Mouse (Mus musculus): Measurements from ENCODE around the gene Fance. TPM values are rescaled to one million over a fixed set of nuclear protein-coding genes. Genes with fewer than 3 reads are reported as not detected.
"Not testable (repeated sequence)": the region's sequence is repeated elsewhere in the genome, so short reads cannot be mapped to it uniquely, and the experiment has no call there.

The Fance gene
- polyA plus RNA-seq, 1 experiment from 2014 or later: 28.3 TPM

DNA sequence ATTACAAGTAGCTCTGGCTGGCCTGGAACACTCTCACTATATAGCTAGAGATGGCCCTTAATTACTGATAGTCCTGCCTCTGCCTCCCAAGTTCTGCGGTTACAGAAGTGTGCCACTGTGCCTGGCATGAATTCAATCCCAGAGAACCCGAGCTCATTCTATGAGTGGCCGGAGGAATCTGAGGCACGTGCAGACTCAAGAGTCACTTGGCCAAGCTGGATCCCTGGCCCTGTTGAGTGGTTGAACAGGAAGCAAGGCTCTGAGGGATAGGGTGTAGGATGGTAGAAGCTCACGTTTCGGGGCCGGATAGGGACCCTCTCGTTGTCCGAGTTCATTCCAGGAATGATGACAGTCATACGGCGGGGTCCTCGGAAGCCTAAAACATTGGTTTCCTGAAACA is 42.6 kb downstream of the Fance start:
- 88% methylated on average over 12 of the region's 12 CpGs for WGBS
- H3K9ac ChIP-seq: no peak overlapping the region
- no peak overlapping the region for H3K4me3 ChIP-seq
- no peak overlapping the region for H3K4me2 ChIP-seq (replicated peaks)
- no peak overlapping the region for H3K27ac ChIP-seq
- H3K36me3 ChIP-seq: no peaks in the 10 kb centered on the region
- peaks cover 10% of the 10 kb centered on the region; the same call in 1 of the 2 replicates for H3K4me1 ChIP-seq
- ATAC-seq (ENCODE audit: low FRiP score): no peak
- H3K27me3 ChIP-seq: peaks cover 69% of the 10 kb centered on the region
- no peaks in the 10 kb centered on the region for H3K9me3 ChIP-seq (replicated peaks)

- not testable (repeated sequence) for H3K27ac ChIP-seq; H3K4me3 ChIP-seq; H3K9me3 ChIP-seq (replicated peaks); H3K36me3 ChIP-seq; H3K4me2 ChIP-seq (replicated peaks); ATAC-seq (ENCODE audit: low FRiP score); H3K9ac ChIP-seq
- Histone ChIP-seq H3K4me1 (peaks cover 16% of the 10 kb centered on the region), H3K27me3 (peaks cover 69% of the 10 kb centered on the region)
- 12% methylated on average over 22 of the region's 24 CpGs for WGBS
Observed at GRCm38 (mm10) chr17:28358576-28359261, 45.4 kb downstream of the Fance start.

DNA sequence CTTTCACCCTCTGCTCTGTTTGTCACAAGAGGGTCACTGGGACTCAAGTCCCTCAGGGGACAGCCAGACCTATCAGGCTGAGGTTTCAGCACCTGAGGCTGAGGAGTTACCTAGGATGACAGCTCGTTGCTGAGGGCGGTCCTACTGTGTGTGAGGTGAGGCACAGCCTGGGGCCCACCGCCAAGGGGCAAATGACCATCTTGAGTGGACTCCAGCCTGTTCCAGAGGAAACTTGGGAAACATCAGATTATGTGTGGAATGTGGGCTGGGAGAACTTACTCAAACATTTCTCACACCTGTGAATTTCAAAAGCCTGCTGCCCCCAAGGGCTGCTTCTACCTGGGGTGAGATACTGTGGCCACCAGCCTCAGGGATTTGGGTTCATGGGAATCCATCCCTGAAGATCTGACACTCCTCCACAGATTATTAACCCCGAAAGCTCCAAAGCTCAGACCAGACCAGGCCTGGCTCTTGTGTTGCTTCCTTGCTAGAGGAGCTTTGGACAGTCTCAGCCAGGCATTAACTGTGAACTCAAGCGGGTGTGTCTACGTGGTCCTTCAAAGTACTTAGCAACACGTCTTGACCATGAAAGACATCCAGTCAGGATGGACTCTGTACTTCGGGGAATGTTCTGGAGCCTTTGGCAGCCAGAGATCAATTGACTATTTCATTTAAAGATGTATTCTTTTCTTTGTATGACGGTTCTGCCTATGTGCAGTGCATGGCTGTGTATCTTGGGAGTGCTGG is 47.4 kb downstream of the Fance start:
- Histone ChIP-seq H3K4me3 (no peak overlapping the region), H3K4me1 (peaks cover 24% of the 10 kb centered on the region), H3K27me3 (peaks cover 82% of the 10 kb centered on the region), H3K9ac (no peak overlapping the region), H3K4me2 (replicated peaks) (no peak overlapping the region), H3K9me3 (replicated peaks) (no peaks in the 10 kb centered on the region), H3K36me3 (no peaks in the 10 kb centered on the region), H3K27ac (no peak overlapping the region)
- 81% methylated on average over 9 of the region's 9 CpGs for WGBS
- ATAC-seq (ENCODE audit: low FRiP score): no peak

GRCm38 (mm10) chr17:28361921-28362652 is 48.8 kb downstream of the Fance start:
- H3K27me3 ChIP-seq: peaks cover 86% of the 10 kb centered on the region
- H3K4me2 ChIP-seq (replicated peaks): peak overlapping the region; percentile 61
- no peak overlapping the region for H3K27ac ChIP-seq
- H3K4me3 ChIP-seq: peak overlapping the region; percentile 33
- 38% methylated on average over 11 of the region's 11 CpGs for WGBS
- peaks cover 24% of the 10 kb centered on the region for H3K4me1 ChIP-seq
- peak overlapping the region; percentile 52; the same call in 1 of the 2 replicates for H3K9ac ChIP-seq
- H3K9me3 ChIP-seq (replicated peaks): no peaks in the 10 kb centered on the region
- H3K36me3 ChIP-seq: no peaks in the 10 kb centered on the region
- ATAC-seq (ENCODE audit: low FRiP score): no peak

- no peak for ATAC-seq (ENCODE audit: low FRiP score)
- 1% methylated on average over 25 of the region's 25 CpGs for WGBS
Observed at GRCm38 (mm10) chr17:28362653-28363292, 49.5 kb downstream of the Fance start.

DNA sequence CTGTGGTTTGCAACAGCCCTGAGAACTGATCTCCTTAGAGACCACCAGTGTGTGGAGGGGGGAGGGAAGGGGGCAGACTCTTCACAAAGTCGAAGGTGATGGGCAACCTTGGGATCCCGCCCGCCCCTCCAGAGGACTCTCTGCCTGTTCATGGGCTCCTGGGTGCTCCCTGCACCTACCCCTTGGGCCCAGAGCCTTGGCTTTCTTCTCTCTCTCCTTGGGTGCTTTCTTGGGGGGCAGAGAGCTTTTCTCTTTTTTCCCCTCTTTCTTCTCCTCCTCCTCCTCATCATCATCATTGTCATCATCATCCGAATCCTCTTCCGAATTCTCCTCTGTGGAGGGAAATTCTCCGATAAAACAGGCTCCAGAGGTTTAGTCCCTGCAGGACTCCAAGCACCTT is 50.2 kb downstream of the Fance start:
- 10% methylated on average over 6 of the region's 6 CpGs for WGBS
- H3K27me3 ChIP-seq: peaks cover 78% of the 10 kb centered on the region
- no peak for ATAC-seq (ENCODE audit: low FRiP score)
- H3K4me3 ChIP-seq: peak overlapping the region; percentile 17; the same call in 1 of the 2 replicates
- peaks cover 24% of the 10 kb centered on the region for H3K4me1 ChIP-seq
- no peak overlapping the region for H3K27ac ChIP-seq
- H3K9ac ChIP-seq: no peak overlapping the region
- H3K4me2 ChIP-seq (replicated peaks): peak overlapping the region; percentile 61
- no peaks in the 10 kb centered on the region for H3K9me3 ChIP-seq (replicated peaks)
- no peaks in the 10 kb centered on the region for H3K36me3 ChIP-seq

More at GRCm38 (mm10) chr17:28362653-28363292, 49.5 kb downstream of the Fance start:
- Histone ChIP-seq H3K4me1 (peaks cover 24% of the 10 kb centered on the region), H3K9me3 (replicated peaks) (no peaks in the 10 kb centered on the region), H3K36me3 (no peaks in the 10 kb centered on the region), H3K27ac (no peak overlapping the region), H3K9ac (peak overlapping the region; percentile 52; the same call in 1 of the 2 replicates), H3K4me2 (replicated peaks) (peak overlapping the region; percentile 61), H3K4me3 (peak overlapping the region; percentile 33), H3K27me3 (peaks cover 85% of the 10 kb centered on the region)

- H3K4me2 ChIP-seq (replicated peaks): peak within 1 kb of the TSS; percentile 45
- H3K27ac ChIP-seq: no peak within 1 kb of the TSS
- ATAC-seq (ENCODE audit: low FRiP score): no peak
- H3K9me3 ChIP-seq (replicated peaks): no peaks in the 10 kb centered on the region
- no peak within 1 kb of the TSS for H3K9ac ChIP-seq
- peaks cover 63% of the 10 kb centered on the region for H3K27me3 ChIP-seq
- H3K4me3 ChIP-seq: peak within 1 kb of the TSS; percentile 17
- H3K36me3 ChIP-seq: no peaks in the 10 kb centered on the region
- 28% methylated on average over 8 of the region's 8 CpGs for WGBS
- peaks cover 24% of the 10 kb centered on the region for H3K4me1 ChIP-seq
Observed at GRCm38 (mm10) chr17:28365122-28365521, 51.8 kb downstream of the Fance start, which contains the start of gene Tulp1. Gene Tulp1, minus strand, starts transcription at chr17:28365222.

DNA sequence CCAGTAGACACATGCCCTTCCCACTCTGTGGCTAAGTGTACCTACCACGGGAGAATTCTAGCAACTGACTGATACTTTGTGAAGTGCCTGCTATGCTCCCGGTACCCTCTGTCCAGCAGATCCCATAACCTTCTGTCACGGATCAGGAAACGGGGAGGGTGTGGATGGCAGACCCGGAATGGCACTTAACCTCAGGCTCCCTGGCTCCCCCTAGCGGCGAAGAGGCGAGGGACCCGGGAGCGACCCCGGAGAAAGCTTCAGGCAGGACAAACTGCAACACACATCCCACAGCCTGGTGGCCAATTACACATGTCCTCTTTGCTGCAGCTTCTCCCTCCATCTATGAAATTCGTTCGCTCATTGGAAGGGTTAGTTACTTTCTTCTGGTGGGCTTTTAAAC is 55.1 kb downstream of the Fance start:
- Histone ChIP-seq H3K36me3 (no peaks in the 10 kb centered on the region), H3K27me3 (peaks cover 38% of the 10 kb centered on the region), H3K4me3 (no peak overlapping the region), H3K9ac (no peak overlapping the region), H3K27ac (no peak overlapping the region), H3K9me3 (replicated peaks) (no peaks in the 10 kb centered on the region), H3K4me1 (peaks cover 10% of the 10 kb centered on the region), H3K4me2 (replicated peaks) (no peak overlapping the region)
- 5% methylated on average over 13 of the region's 13 CpGs for WGBS
- ATAC-seq (ENCODE audit: low FRiP score): no peak

- Histone ChIP-seq H3K4me1 (peaks cover 5% of the 10 kb centered on the region), H3K4me2 (replicated peaks) (no peak overlapping the region), H3K9ac (no peak overlapping the region), H3K9me3 (replicated peaks) (no peaks in the 10 kb centered on the region), H3K27me3 (peaks cover 38% of the 10 kb centered on the region), H3K4me3 (no peak overlapping the region), H3K27ac (no peak overlapping the region), H3K36me3 (no peaks in the 10 kb centered on the region)
- 70% methylated on average over 5 of the region's 5 CpGs for WGBS
- no peak for ATAC-seq (ENCODE audit: low FRiP score)
Observed at GRCm38 (mm10) chr17:28369056-28369455, 55.7 kb downstream of the Fance start.

DNA sequence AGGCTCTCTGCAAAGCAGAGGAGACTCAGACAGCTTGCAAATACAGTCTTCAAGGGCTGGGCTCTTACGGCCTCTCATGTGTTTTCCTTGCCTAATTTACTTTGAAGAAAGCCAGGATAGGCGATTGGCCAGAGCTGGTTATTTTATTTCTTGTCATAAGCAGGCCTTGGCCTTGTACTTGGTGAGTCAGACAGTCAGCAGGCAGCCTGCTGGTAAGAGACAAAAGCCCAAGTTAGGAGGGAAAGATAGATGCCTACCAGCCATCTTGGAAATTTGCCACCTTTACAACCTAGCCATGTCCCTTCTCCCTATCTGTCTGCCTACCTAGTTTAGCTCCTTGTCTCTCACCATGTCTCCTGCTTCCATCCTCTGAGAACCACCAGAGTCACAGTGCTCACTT is 58.0 kb downstream of the Fance start:
- 79% methylated on average over 2 of the region's 2 CpGs for WGBS
- H3K4me1 ChIP-seq: peaks cover 5% of the 10 kb centered on the region; the same call in 1 of the 2 replicates
- H3K9me3 ChIP-seq (replicated peaks): no peaks in the 10 kb centered on the region
- no peak overlapping the region for H3K4me3 ChIP-seq
- H3K36me3 ChIP-seq: no peaks in the 10 kb centered on the region
- no peak overlapping the region for H3K4me2 ChIP-seq (replicated peaks)
- ATAC-seq (ENCODE audit: low FRiP score): no peak
- no peak overlapping the region for H3K9ac ChIP-seq
- H3K27ac ChIP-seq: no peak overlapping the region
- peaks cover 40% of the 10 kb centered on the region for H3K27me3 ChIP-seq

- Histone ChIP-seq H3K27ac (no peak overlapping the region), H3K36me3 (no peaks in the 10 kb centered on the region), H3K9me3 (replicated peaks) (no peaks in the 10 kb centered on the region), H3K9ac (no peak overlapping the region), H3K27me3 (peaks cover 42% of the 10 kb centered on the region), H3K4me3 (no peak overlapping the region), H3K4me1 (peaks cover 5% of the 10 kb centered on the region; the same call in 1 of the 2 replicates), H3K4me2 (replicated peaks) (no peak overlapping the region)
- no peak for ATAC-seq (ENCODE audit: low FRiP score)
- WGBS: 61% methylated on average over 1 of the region's 1 CpGs
Observed at GRCm38 (mm10) chr17:28371941-28372340, 58.6 kb downstream of the Fance start.

GRCm38 (mm10) chr17:28373821-28374220 is 60.5 kb downstream of the Fance start:
- Histone ChIP-seq H3K4me3 (no peak overlapping the region), H3K27ac (no peak overlapping the region), H3K4me2 (replicated peaks) (no peak overlapping the region), H3K36me3 (no peaks in the 10 kb centered on the region), H3K9me3 (replicated peaks) (no peaks in the 10 kb centered on the region), H3K9ac (no peak overlapping the region), H3K4me1 (peaks cover 5% of the 10 kb centered on the region; the same call in 1 of the 2 replicates), H3K27me3 (peaks cover 38% of the 10 kb centered on the region)
- ATAC-seq (ENCODE audit: low FRiP score): no peak
- WGBS: 16% methylated on average over 9 of the region's 10 CpGs
